Mouse (Mus musculus) hindbrain, embryonic 12.5 days (tissue): ENCODE data around the gene Mief1. TPM values are rescaled to one million over a fixed set of nuclear protein-coding genes. Genes with fewer than 3 reads are reported as not detected.

Experiments used
- ATAC-seq: fragments of 200-750 bp; cut with Nextera tagmentation; 2 replicates; pipeline ENCODE4 v1.8.0; 2017; ENCODE audit warnings: moderate TSS enrichment; ENCODE audit not compliant: low FRiP score
- H3K27ac ChIP-seq: fragments of 300-500 bp; sonication (generic); 2 replicates; pipeline ENCODE4 v1.5.1; 2016; ENCODE audit warnings: mild to moderate bottlenecking
- H3K27me3 ChIP-seq: fragments of 300-500 bp; sonication (generic); 2 replicates; pipeline ENCODE4 v1.6.1; 2016; ENCODE audit warnings: mild to moderate bottlenecking
- H3K36me3 ChIP-seq: fragments of 300-500 bp; sonication (generic); 2 replicates; pipeline ENCODE4 v1.6.1; 2016; ENCODE audit warnings: mild to moderate bottlenecking
- H3K4me1 ChIP-seq: fragments of 300-500 bp; sonication (generic); 2 replicates; pipeline ENCODE4 v1.6.1; 2016
- H3K4me2 ChIP-seq: fragments of 300-500 bp; sonication (generic); replicated peaks from 2 replicates; pipeline ENCODE4 v1.6.1; 2016; ENCODE audit warnings: mild to moderate bottlenecking
- H3K4me3 ChIP-seq: fragments of 300-500 bp; sonication (generic); 2 replicates; pipeline ENCODE4 v1.5.1; 2016; ENCODE audit warnings: mild to moderate bottlenecking
- H3K9ac ChIP-seq: fragments of 300-500 bp; sonication (generic); 2 replicates; pipeline ENCODE4 v1.6.1; 2016; ENCODE audit warnings: mild to moderate bottlenecking, moderate library complexity
- H3K9me3 ChIP-seq: fragments of 300-500 bp; sonication (generic); replicated peaks from 2 replicates; pipeline ENCODE4 v1.6.1; 2016; ENCODE audit warnings: mild to moderate bottlenecking
- WGBS: fragments of 180-500 bp; shearing (Covaris S2); methylation state at CpG from one replicate; pipeline ENCODE4 v1.1.7; 2016; 5-methylcytosine and 5-hydroxymethylcytosine counted together
- polyA plus RNA-seq: library from polyadenylated mRNA; unstranded; fragments of >200 nt; fragmentation: Nextera tagmentation; extraction: Ambion mirVana; gene quantifications from 2 replicates; pipeline ENCODE4 v1.2.1, GENCODE M21; 2016

Gene Mief1
- polyA plus RNA-seq, 1 experiment from 2014 or later: 41.3 TPM

- no peaks in the 10 kb centered on the region for H3K9me3 ChIP-seq
- H3K4me1 ChIP-seq: peaks cover 12% of the 10 kb centered on the region
- peak overlapping the region; percentile 76 for H3K27ac ChIP-seq
- WGBS: 66% methylated on average over 4 of the region's 4 CpGs
- H3K9ac ChIP-seq: 0 out of 2 replicates have a peak overlapping the region, but pooled peaks have one; percentile 88
- peaks cover 22% of the 10 kb centered on the region for H3K36me3 ChIP-seq
- 0 out of 2 replicates have a peak overlapping the region, but pooled peaks have one; percentile 89 for H3K4me3 ChIP-seq
- peak overlapping the region; percentile 92; the same call in 1 of the 2 replicates for H3K4me2 ChIP-seq
- no peaks in the 10 kb centered on the region for H3K27me3 ChIP-seq
- 0 out of 2 replicates have a peak, but pooled peaks have one; percentile 16 for ATAC-seq
These were observed 765 bp upstream of the Mief1 start for GRCm38 (mm10) chr15:80233053-80233452.

DNA sequence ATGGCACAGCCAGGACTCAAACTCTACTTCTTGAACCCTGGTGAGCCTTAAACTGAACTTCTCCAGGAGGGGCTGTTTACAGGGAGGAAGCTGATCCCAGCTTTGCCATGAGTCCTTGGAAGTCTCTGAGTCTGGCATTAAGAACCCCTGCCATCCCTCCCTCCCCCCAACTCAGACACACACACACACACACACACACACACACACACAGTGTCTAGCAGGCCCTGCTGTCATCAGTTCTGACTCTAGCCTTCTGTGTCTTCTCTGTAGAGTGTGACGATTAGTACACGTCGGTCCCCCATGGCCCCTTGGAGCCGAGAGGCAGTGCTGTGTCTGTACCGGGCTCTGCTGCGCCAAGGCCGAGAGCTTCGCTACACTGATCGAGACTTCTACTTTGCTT lies 1.7 kb downstream of the Mief1 start, which contains the start of gene AC140267.1:
Gene AC140267.1 (plus strand): TSS at position 301 of the 400 bp plus-strand sequence.
- Histone ChIP-seq H3K9ac (peak within 1 kb of the TSS; percentile 88), H3K9me3 (no peaks in the 10 kb centered on the region), H3K27ac (0 out of 2 replicates have a peak within 1 kb of the TSS, but pooled peaks have one; percentile 76), H3K4me1 (peaks cover 10% of the 10 kb centered on the region), H3K4me2 (peak within 1 kb of the TSS; percentile 92), H3K4me3 (peak within 1 kb of the TSS; percentile 89), H3K27me3 (no peaks in the 10 kb centered on the region), H3K36me3 (peaks cover 40% of the 10 kb centered on the region)
- WGBS: 92% methylated on average over 9 of the region's 9 CpGs
- ATAC-seq: no peak

- no peak overlapping the region for H3K9ac ChIP-seq
- no peaks in the 10 kb centered on the region for H3K4me1 ChIP-seq
- H3K36me3 ChIP-seq: peaks cover 81% of the 10 kb centered on the region
- H3K9me3 ChIP-seq: no peaks in the 10 kb centered on the region
- H3K4me3 ChIP-seq: no peak overlapping the region
- H3K27me3 ChIP-seq: no peaks in the 10 kb centered on the region
- no peak overlapping the region for H3K4me2 ChIP-seq
- 96% methylated on average over 12 of the region's 12 CpGs for WGBS
- H3K27ac ChIP-seq: no peak overlapping the region
- ATAC-seq: no peak
These were observed 14.3 kb downstream of the Mief1 start for GRCm38 (mm10) chr15:80248135-80248534.

DNA sequence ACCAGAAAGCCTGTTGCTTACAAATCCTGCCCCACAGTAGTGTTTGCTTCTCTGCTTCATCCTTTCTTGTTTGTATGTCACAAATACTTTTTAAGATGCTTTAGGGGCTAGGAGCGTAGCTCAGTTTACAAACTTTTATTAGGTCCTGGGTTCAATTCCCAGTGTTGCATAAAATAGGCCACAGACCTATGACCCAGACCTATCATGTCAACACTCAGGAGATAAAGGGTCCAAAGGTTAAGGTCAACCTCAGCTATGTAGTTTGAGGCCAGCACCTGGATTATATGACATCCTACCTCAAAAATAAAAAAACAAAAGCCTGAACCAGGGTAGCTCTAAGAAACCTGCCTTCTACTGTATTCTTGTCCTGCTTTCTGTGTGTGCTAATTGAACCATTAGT lies 14.8 kb downstream of the Mief1 start:
- peaks cover 3% of the 10 kb centered on the region; the same call in 1 of the 2 replicates for H3K4me1 ChIP-seq
- no peak overlapping the region for H3K4me2 ChIP-seq
- ATAC-seq: no peak
- no peak overlapping the region for H3K4me3 ChIP-seq
- 100% methylated on average over 1 of the region's 1 CpGs for WGBS
- no peak overlapping the region for H3K9ac ChIP-seq
- no peaks in the 10 kb centered on the region for H3K27me3 ChIP-seq
- no peak overlapping the region for H3K27ac ChIP-seq
- H3K36me3 ChIP-seq: peaks cover 78% of the 10 kb centered on the region
- H3K9me3 ChIP-seq: no peaks in the 10 kb centered on the region

DNA sequence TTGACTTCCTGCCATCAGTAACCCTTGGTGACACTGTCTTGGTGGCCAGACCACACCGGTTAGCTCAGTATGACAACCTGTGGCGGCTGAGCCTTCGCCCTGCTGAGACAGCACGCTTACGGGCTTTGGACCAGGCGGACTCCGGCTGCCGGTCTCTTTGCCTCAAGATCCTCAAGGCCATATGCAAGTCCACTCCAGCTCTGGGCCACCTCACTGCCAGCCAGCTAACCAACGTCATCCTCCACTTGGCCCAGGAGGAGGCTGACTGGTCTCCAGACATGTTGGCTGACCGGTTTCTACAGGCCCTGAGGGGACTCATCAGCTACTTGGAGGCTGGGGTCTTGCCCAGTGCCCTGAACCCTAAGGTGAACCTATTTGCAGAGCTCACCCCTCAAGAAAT lies 15.9 kb downstream of the Mief1 start:
- WGBS: 96% methylated on average over 10 of the region's 10 CpGs
- Histone ChIP-seq H3K9me3 (no peaks in the 10 kb centered on the region), H3K27ac (no peak overlapping the region), H3K27me3 (no peaks in the 10 kb centered on the region), H3K4me3 (no peak overlapping the region), H3K9ac (no peak overlapping the region), H3K4me2 (no peak overlapping the region), H3K4me1 (peaks cover 14% of the 10 kb centered on the region), H3K36me3 (peaks cover 72% of the 10 kb centered on the region)
- no peak for ATAC-seq

- ATAC-seq: no peak
- Histone ChIP-seq H3K4me2 (no peak overlapping the region), H3K4me3 (no peak overlapping the region), H3K4me1 (peaks cover 14% of the 10 kb centered on the region), H3K27ac (no peak overlapping the region), H3K9ac (no peak overlapping the region), H3K9me3 (no peaks in the 10 kb centered on the region), H3K36me3 (peaks cover 65% of the 10 kb centered on the region), H3K27me3 (no peaks in the 10 kb centered on the region)
- WGBS: 97% methylated on average over 6 of the region's 6 CpGs
These were observed 16.8 kb downstream of the Mief1 start for GRCm38 (mm10) chr15:80250586-80250985.

- H3K9ac ChIP-seq: 0 out of 2 replicates have a peak overlapping the region, but pooled peaks have one; percentile 23
- H3K4me1 ChIP-seq: peaks cover 35% of the 10 kb centered on the region
- no peaks in the 10 kb centered on the region for H3K9me3 ChIP-seq
- H3K4me3 ChIP-seq: no peak overlapping the region
- H3K27ac ChIP-seq: no peak overlapping the region
- H3K36me3 ChIP-seq: peaks cover 59% of the 10 kb centered on the region
- no peak for ATAC-seq
- H3K4me2 ChIP-seq: no peak overlapping the region
- H3K27me3 ChIP-seq: no peaks in the 10 kb centered on the region
- WGBS: 31% methylated on average over 2 of the region's 2 CpGs
These were observed 19.7 kb downstream of the Mief1 start for GRCm38 (mm10) chr15:80253530-80253929.

GRCm38 (mm10) chr15:80254207-80254606 lies 20.4 kb downstream of the Mief1 start:
- Histone ChIP-seq H3K27me3 (no peaks in the 10 kb centered on the region), H3K9ac (peak overlapping the region; percentile 82), H3K4me3 (peak overlapping the region; percentile 100), H3K4me1 (peaks cover 38% of the 10 kb centered on the region), H3K4me2 (peak overlapping the region; percentile 92), H3K9me3 (no peaks in the 10 kb centered on the region), H3K36me3 (peaks cover 57% of the 10 kb centered on the region), H3K27ac (peak overlapping the region; percentile 99)
- ATAC-seq: no peak
- WGBS: 54% methylated on average over 6 of the region's 6 CpGs

DNA sequence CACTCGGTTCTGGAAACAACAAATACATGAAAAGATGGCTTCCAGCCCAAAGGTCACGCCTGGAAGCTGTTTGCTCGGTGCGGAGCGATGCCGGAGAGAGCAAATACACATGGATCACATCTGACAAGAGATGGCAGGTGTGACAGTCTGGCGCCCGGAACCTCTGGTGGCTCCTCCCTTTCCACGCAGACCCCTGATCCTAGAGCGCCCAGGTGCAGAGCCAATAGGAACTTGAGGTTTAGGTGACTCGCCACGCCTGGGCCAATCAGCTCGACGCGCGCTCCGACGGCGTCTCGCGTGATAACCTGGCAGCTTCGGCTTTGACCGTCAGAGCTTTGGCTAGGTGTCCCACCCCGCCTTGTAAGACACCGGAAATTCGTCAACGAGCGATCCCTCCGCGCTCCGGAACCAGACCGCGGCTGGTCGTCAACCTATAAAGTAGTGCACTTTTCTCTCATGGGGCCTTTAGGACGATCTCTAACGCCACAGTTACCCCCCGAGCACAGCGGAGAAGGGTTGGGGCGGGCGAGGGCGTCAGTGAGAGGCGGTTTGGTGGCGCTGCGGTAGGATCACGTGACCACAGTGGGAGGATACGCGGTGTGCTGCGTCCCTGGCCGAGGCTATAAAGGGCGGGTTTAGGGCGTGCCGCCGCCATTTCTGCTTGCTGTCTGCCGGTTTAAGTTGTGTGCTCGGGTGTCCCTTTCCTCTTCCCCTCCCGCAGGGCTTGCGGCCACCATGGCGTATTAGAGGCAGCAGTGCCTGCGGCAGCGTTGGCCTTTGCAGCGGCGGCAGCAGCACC lies 21.2 kb downstream of the Mief1 start, which contains the start of gene Atf4:
Gene Atf4 (plus strand): TSS at position 338 of the 799 bp plus-strand sequence.
- Histone ChIP-seq H3K27me3 (no peaks in the 10 kb centered on the region), H3K9ac (peak within 1 kb of the TSS; percentile 100), H3K4me3 (peak within 1 kb of the TSS; percentile 100), H3K4me2 (peak within 1 kb of the TSS; percentile 92), H3K27ac (peak within 1 kb of the TSS; percentile 99), H3K4me1 (peaks cover 40% of the 10 kb centered on the region), H3K36me3 (peaks cover 56% of the 10 kb centered on the region), H3K9me3 (no peaks in the 10 kb centered on the region)
- peak; percentile 97 for ATAC-seq
- WGBS: under 1% methylated on average over 61 of the region's 62 CpGs

DNA sequence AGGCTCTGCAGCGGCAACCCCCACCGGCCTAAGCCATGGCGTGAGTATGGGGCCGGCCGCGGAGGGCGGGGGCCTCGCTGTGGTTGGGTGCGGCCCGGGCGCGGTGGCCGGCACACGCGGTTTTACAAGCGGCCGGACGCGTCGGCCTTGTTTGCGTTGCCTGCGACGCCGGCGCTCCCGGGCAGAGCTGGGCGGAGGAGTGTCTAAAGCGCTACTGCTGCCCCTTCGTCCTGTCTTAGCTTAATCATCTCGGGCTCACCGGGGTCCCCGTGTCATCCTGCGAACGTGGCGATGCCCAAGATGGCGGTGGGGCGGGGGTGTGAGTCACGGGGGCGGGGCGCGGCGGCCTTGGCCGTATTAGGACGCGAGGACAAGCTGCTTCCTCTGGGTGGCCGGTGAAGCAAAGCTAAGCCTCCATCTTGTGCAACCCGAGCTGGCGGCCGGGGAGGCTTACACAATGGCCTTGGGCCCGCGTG lies 21.9 kb downstream of the Mief1 start:
- Histone ChIP-seq H3K36me3 (peaks cover 55% of the 10 kb centered on the region), H3K4me3 (peak overlapping the region; percentile 100)
- under 1% methylated on average over 40 of the region's 51 CpGs for WGBS

GRCm38 (mm10) chr15:80256242-80256641 lies 22.4 kb downstream of the Mief1 start:
- H3K9me3 ChIP-seq: no peaks in the 10 kb centered on the region
- 12% methylated on average over 16 of the region's 16 CpGs for WGBS
- H3K4me2 ChIP-seq: peak overlapping the region; percentile 92
- H3K4me1 ChIP-seq: peaks cover 40% of the 10 kb centered on the region
- H3K4me3 ChIP-seq: peak overlapping the region; percentile 100
- ATAC-seq: no peak
- peak overlapping the region; percentile 99 for H3K27ac ChIP-seq
- H3K36me3 ChIP-seq: peaks cover 55% of the 10 kb centered on the region
- H3K9ac ChIP-seq: peak overlapping the region; percentile 100
- no peaks in the 10 kb centered on the region for H3K27me3 ChIP-seq

More for the DNA sequence above, 21.9 kb downstream of the Mief1 start:
- Histone ChIP-seq H3K9me3 (no peaks in the 10 kb centered on the region), H3K4me2 (peak overlapping the region; percentile 92), H3K4me1 (peaks cover 40% of the 10 kb centered on the region), H3K9ac (peak overlapping the region; percentile 100), H3K27me3 (no peaks in the 10 kb centered on the region), H3K27ac (peak overlapping the region; percentile 99)
- ATAC-seq: peak; percentile 42
